Mouse (Mus musculus) limb, embryonic 15.5 days (tissue): Measurements from ENCODE around the gene Tmem53. TPM values are rescaled to one million over a fixed set of nuclear protein-coding genes. Genes with fewer than 3 reads are reported as not detected.

ENCODE experiments used
- ATAC-seq: fragments of 200-750 bp; cut with Nextera tagmentation; 2 replicates; pipeline ENCODE4 v1.8.0; 2017; ENCODE audit warnings: low read depth, moderate TSS enrichment; ENCODE audit not compliant: insufficient number of reproducible peaks, low FRiP score, low TSS enrichment
- H3K27ac ChIP-seq: fragments of 300-500 bp; sonication (generic); 2 replicates; pipeline ENCODE4 v1.5.1; 2015; ENCODE audit warnings: moderate library complexity, mild to moderate bottlenecking, inconsistent platforms
- H3K27me3 ChIP-seq: fragments of 300-500 bp; sonication (generic); 2 replicates; pipeline ENCODE4 v1.6.1; 2015; ENCODE audit warnings: inconsistent platforms
- H3K36me3 ChIP-seq: fragments of 300-500 bp; sonication (generic); 2 replicates; pipeline ENCODE4 v1.6.1; 2015; ENCODE audit warnings: inconsistent platforms
- H3K4me1 ChIP-seq: fragments of 300-500 bp; sonication (generic); 2 replicates; pipeline ENCODE4 v1.6.1; 2015; ENCODE audit warnings: inconsistent platforms
- H3K4me2 ChIP-seq: fragments of 300-500 bp; sonication (generic); 2 replicates; pipeline ENCODE4 v1.6.1; 2015; ENCODE audit warnings: mild to moderate bottlenecking, inconsistent platforms
- H3K4me3 ChIP-seq: fragments of 300-500 bp; sonication (generic); 2 replicates; pipeline ENCODE4 v1.5.1; 2015; ENCODE audit warnings: mild to moderate bottlenecking, inconsistent platforms
- H3K9ac ChIP-seq: fragments of 300-500 bp; sonication (generic); 2 replicates; pipeline ENCODE4 v1.6.1; 2015; ENCODE audit warnings: inconsistent platforms
- H3K9me3 ChIP-seq: fragments of 300-500 bp; sonication (generic); 2 replicates; pipeline ENCODE4 v1.6.1; 2016; ENCODE audit warnings: inconsistent platforms
- WGBS: fragments of 180-500 bp; shearing (Covaris S2); methylation state at CpG from one replicate; pipeline ENCODE4 v1.1.7; 2015; 5-methylcytosine and 5-hydroxymethylcytosine counted together
- polyA plus RNA-seq: library from polyadenylated mRNA; unstranded; fragments of >200 nt; fragmentation: Nextera tagmentation; extraction: Ambion mirVana; gene quantifications from 2 replicates; pipeline ENCODE4 v1.2.1, GENCODE M21; 2015

The Tmem53 gene
- 10.0 and 12.4 TPM in 2 replicates for polyA plus RNA-seq

- H3K27me3 ChIP-seq = no peaks in the 10 kb centered on the region
- peak within 1 kb of the TSS; percentile 90 for H3K27ac ChIP-seq
- H3K4me1 ChIP-seq = peaks cover 35% of the 10 kb centered on the region
- peak; percentile 95 for ATAC-seq
- H3K9ac ChIP-seq = peak within 1 kb of the TSS; percentile 31; the same call in 1 of the 2 replicates
- no peaks in the 10 kb centered on the region for H3K9me3 ChIP-seq
- under 1% methylated on average over 43 of the region's 43 CpGs for WGBS
- H3K4me3 ChIP-seq = peak within 1 kb of the TSS; percentile 64
- no peaks in the 10 kb centered on the region for H3K36me3 ChIP-seq
- H3K4me2 ChIP-seq = peak within 1 kb of the TSS; percentile 65
Observed at GRCm38 (mm10) chr4:117251801-117252316, at the start of gene Tmem53, which contains the start of gene Armh1. Tmem53 (plus strand) TSS chr4:117251951. Armh1 (minus strand) TSS chr4:117252125.

DNA sequence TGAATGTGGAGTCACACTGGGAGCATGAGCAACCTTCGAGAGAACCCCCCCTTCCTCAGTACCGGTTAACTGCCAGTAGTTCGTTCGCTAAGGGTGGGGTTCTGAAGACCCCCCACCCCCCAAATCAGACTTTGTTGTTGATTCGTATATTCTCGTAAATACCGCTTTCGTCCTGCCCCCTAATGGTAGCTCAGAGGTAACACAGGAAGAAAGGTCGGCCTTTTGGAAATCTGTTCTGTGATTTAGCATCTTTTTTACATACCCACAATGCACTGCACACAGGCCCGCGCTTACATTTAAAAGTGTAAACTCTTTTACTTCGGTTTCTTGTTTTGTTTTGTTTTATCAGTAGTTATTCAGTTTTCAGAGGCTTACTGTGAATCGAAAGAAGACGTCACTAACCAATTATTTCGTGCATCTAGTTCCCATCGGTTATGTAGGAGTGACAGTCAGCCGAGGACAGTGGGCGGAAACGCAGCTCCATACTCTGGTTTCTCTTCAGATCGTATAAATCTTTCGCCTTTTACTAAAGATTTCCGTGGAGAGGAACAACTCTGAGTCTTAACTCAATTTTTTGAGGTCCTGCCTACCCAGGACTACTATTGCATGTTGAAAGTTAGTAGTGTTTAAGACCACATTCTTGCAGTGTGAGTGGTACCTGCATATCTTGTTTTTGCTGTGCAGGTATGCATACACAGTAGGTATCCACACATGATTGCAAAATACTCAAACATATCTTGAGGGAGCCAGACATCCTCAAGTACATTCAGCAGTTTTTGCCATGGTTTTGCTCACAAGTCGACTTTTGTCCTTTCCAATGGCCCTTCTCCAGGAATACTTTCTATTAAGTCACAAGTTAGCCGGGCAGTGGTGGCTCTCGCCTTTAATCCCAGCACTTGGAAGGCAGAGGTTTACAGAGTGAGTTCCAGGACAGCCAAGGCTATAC, 49.4 kb upstream of the Tmem53 start:
- H3K36me3 ChIP-seq = no peaks in the 10 kb centered on the region
- H3K27ac ChIP-seq = peak overlapping the region; percentile 83
- no peaks in the 10 kb centered on the region for H3K9me3 ChIP-seq
- no peaks in the 10 kb centered on the region for H3K27me3 ChIP-seq
- WGBS = under 1% methylated on average over 25 of the region's 25 CpGs
- ATAC-seq = peak; percentile 75; the same call in 1 of the 2 replicates
- H3K4me3 ChIP-seq = peak overlapping the region; percentile 33
- H3K4me1 ChIP-seq = 0 out of 2 replicates have a peak, but pooled peaks cover 2% of the 10 kb centered on the region
- H3K9ac ChIP-seq = no peak overlapping the region
- peak overlapping the region; percentile 46 for H3K4me2 ChIP-seq

DNA sequence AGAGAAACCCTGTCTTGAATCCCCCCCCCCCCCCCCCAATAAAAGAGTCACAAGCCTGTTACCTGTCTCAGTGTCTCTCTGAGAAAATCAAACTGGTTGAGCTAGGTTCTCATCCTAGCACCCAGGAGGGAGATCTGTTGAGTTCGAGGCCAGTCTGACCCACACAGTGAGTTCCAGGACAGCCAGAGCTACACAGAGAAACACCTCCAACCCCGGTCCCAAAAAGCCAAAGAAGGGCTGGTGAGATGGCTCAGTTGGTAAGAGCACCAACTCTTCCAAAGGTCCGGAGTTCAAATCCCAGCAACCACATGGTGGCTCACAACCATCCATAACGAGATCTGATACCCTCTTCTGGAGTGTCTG, 48.8 kb upstream of the Tmem53 start:
- H3K4me1 ChIP-seq = 0 out of 2 replicates have a peak, but pooled peaks cover 2% of the 10 kb centered on the region
- no peak for ATAC-seq
- 64% methylated on average over 4 of the region's 4 CpGs for whole genome bisulfite sequencing
- no peak overlapping the region for H3K4me3 ChIP-seq
- H3K27me3 ChIP-seq = no peaks in the 10 kb centered on the region
- peak overlapping the region; percentile 46; the same call in 1 of the 2 replicates for H3K4me2 ChIP-seq
- H3K27ac ChIP-seq = peak overlapping the region; percentile 83; the same call in 1 of the 2 replicates
- no peaks in the 10 kb centered on the region for H3K36me3 ChIP-seq
- no peak overlapping the region for H3K9ac ChIP-seq
- no peaks in the 10 kb centered on the region for H3K9me3 ChIP-seq

- WGBS = 79% methylated on average over 6 of the region's 6 CpGs
- H3K27ac ChIP-seq = no peak overlapping the region
- H3K27me3 ChIP-seq = no peaks in the 10 kb centered on the region
- H3K9ac ChIP-seq = no peak overlapping the region
- no peaks in the 10 kb centered on the region for H3K4me1 ChIP-seq
- no peaks in the 10 kb centered on the region for H3K9me3 ChIP-seq
- H3K4me3 ChIP-seq = no peak overlapping the region
- no peak for ATAC-seq
- no peak overlapping the region for H3K4me2 ChIP-seq
- no peaks in the 10 kb centered on the region for H3K36me3 ChIP-seq
Observed at GRCm38 (mm10) chr4:117209592-117209991, 42.2 kb upstream of the Tmem53 start.

- no peaks in the 10 kb centered on the region for H3K27me3 ChIP-seq
- H3K4me3 ChIP-seq = peak overlapping the region; percentile 14; the same call in 1 of the 2 replicates
- H3K9ac ChIP-seq = no peak overlapping the region
- no peak overlapping the region for H3K4me2 ChIP-seq
- WGBS = 6% methylated on average over 20 of the region's 20 CpGs
- no peaks in the 10 kb centered on the region for H3K4me1 ChIP-seq
- no peak for ATAC-seq
- H3K9me3 ChIP-seq = no peaks in the 10 kb centered on the region
- H3K27ac ChIP-seq = no peak overlapping the region
- H3K36me3 ChIP-seq = no peaks in the 10 kb centered on the region
Observed at GRCm38 (mm10) chr4:117210147-117211074, 41.3 kb upstream of the Tmem53 start.

- no peak overlapping the region for H3K27ac ChIP-seq
- no peak overlapping the region for H3K9ac ChIP-seq
- H3K36me3 ChIP-seq = no peaks in the 10 kb centered on the region
- ATAC-seq = no peak
- H3K27me3 ChIP-seq = no peaks in the 10 kb centered on the region
- 72% methylated on average over 6 of the region's 6 CpGs for WGBS
- 0 out of 2 replicates have a peak, but pooled peaks cover 2% of the 10 kb centered on the region for H3K4me1 ChIP-seq
- no peaks in the 10 kb centered on the region for H3K9me3 ChIP-seq
- no peak overlapping the region for H3K4me2 ChIP-seq
- H3K4me3 ChIP-seq = no peak overlapping the region
Observed at GRCm38 (mm10) chr4:117214250-117214649, 37.5 kb upstream of the Tmem53 start.

GRCm38 (mm10) chr4:117217029-117217428, 34.7 kb upstream of the Tmem53 start:
- H3K36me3 ChIP-seq = no peaks in the 10 kb centered on the region
- no peak for ATAC-seq
- H3K9me3 ChIP-seq = no peaks in the 10 kb centered on the region
- no peak overlapping the region for H3K27ac ChIP-seq
- H3K4me3 ChIP-seq = no peak overlapping the region
- H3K27me3 ChIP-seq = no peaks in the 10 kb centered on the region
- H3K4me1 ChIP-seq = 0 out of 2 replicates have a peak, but pooled peaks cover 2% of the 10 kb centered on the region
- 66% methylated on average over 5 of the region's 5 CpGs for WGBS
- no peak overlapping the region for H3K9ac ChIP-seq
- H3K4me2 ChIP-seq = no peak overlapping the region

- Histone ChIP-seq H3K4me3 (no peak overlapping the region), H3K4me2 (no peak overlapping the region), H3K27me3 (no peaks in the 10 kb centered on the region), H3K27ac (no peak overlapping the region), H3K4me1 (0 out of 2 replicates have a peak, but pooled peaks cover 2% of the 10 kb centered on the region), H3K9ac (no peak overlapping the region), H3K36me3 (no peaks in the 10 kb centered on the region), H3K9me3 (no peaks in the 10 kb centered on the region)
- WGBS = 31% methylated on average over 10 of the region's 10 CpGs
- ATAC-seq = no peak
Observed at GRCm38 (mm10) chr4:117218517-117219219, 33.1 kb upstream of the Tmem53 start.

GRCm38 (mm10) chr4:117220741-117221515, 30.8 kb upstream of the Tmem53 start:
- ATAC-seq = no peak
- 73% methylated on average over 9 of the region's 9 CpGs for WGBS
- Histone ChIP-seq H3K4me2 (no peak overlapping the region), H3K4me3 (no peak overlapping the region), H3K4me1 (0 out of 2 replicates have a peak, but pooled peaks cover 2% of the 10 kb centered on the region), H3K9me3 (no peaks in the 10 kb centered on the region), H3K27me3 (no peaks in the 10 kb centered on the region), H3K36me3 (no peaks in the 10 kb centered on the region), H3K27ac (no peak overlapping the region), H3K9ac (no peak overlapping the region)

DNA sequence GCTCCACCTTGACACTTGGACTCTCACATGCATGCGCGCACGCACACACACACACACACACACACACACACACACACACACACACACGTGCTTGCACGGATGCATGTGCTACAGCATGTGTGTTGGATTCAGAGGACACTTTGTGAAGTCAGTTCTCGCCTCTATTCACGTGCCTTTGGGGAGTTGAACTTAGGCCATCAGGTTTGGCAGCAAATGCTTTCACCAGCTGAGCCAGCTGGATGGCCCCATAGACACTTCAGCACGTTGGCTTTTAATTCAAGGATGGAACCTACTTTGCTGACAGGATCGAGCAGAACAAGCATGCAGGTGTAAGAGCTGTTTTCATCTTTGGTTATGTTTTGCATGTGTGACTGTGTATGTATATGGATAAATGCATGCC, 29.9 kb upstream of the Tmem53 start:
- Histone ChIP-seq H3K27ac (no peak overlapping the region), H3K4me3 (no peak overlapping the region), H3K4me1 (0 out of 2 replicates have a peak, but pooled peaks cover 2% of the 10 kb centered on the region), H3K36me3 (no peaks in the 10 kb centered on the region), H3K4me2 (no peak overlapping the region), H3K9ac (no peak overlapping the region), H3K9me3 (no peaks in the 10 kb centered on the region), H3K27me3 (no peaks in the 10 kb centered on the region)
- no peak for ATAC-seq
- 81% methylated on average over 9 of the region's 9 CpGs for WGBS
